Mouse (Mus musculus) left cerebral cortex, adult 11 months (tissue): ENCODE measurements around the gene Cabin1.

Experiments used
- DNase-seq: peaks from one replicate; pipeline ENCODE4 v3.0.0; 2022; ENCODE audit warnings: low spot score

Cabin1 gene

GRCm38 (mm10) chr10:75766856-75767255 lies 2.7 kb upstream of the Cabin1 start:
- no peak for DNase-seq

GRCm38 (mm10) chr10:75764519-75765473 lies 655 bp upstream of the Cabin1 start:
- DNase-seq = no peak

GRCm38 (mm10) chr10:75762413-75762812 lies 1.7 kb downstream of the Cabin1 start:
- no peak for DNase-seq

GRCm38 (mm10) chr10:75760311-75760710 lies 3.8 kb downstream of the Cabin1 start:
- no peak for DNase-seq

GRCm38 (mm10) chr10:75756719-75757118 lies 7.4 kb downstream of the Cabin1 start:
- DNase-seq = no peak

- DNase-seq = peak; percentile 73
Measured at GRCm38 (mm10) chr10:75744017-75744416, 20.1 kb downstream of the Cabin1 start.

- DNase-seq = peak; percentile 62
Measured at GRCm38 (mm10) chr10:75743369-75743768, 20.8 kb downstream of the Cabin1 start.

GRCm38 (mm10) chr10:75740866-75741265 lies 23.3 kb downstream of the Cabin1 start:
- DNase-seq = no peak

- DNase-seq = no peak
Measured at GRCm38 (mm10) chr10:75725449-75725848, 38.7 kb downstream of the Cabin1 start.

GRCm38 (mm10) chr10:75720215-75720614 lies 43.9 kb downstream of the Cabin1 start:
- DNase-seq = no peak

GRCm38 (mm10) chr10:75714795-75715194 lies 49.3 kb downstream of the Cabin1 start:
- no peak for DNase-seq

GRCm38 (mm10) chr10:75713026-75713425 lies 51.1 kb downstream of the Cabin1 start:
- no peak for DNase-seq

- no peak for DNase-seq
Measured at GRCm38 (mm10) chr10:75710210-75710609, 53.9 kb downstream of the Cabin1 start.

GRCm38 (mm10) chr10:75709261-75709660 lies 54.9 kb downstream of the Cabin1 start:
- DNase-seq = no peak

- DNase-seq = no peak
Measured at GRCm38 (mm10) chr10:75708633-75708992, 55.5 kb downstream of the Cabin1 start.

- DNase-seq = no peak
Measured at GRCm38 (mm10) chr10:75707901-75708632, 56.1 kb downstream of the Cabin1 start.

- DNase-seq = no peak
Measured at GRCm38 (mm10) chr10:75706632-75707216, 57.4 kb downstream of the Cabin1 start.

- DNase-seq = no peak
Measured at GRCm38 (mm10) chr10:75705681-75706400, 58.3 kb downstream of the Cabin1 start.

- DNase-seq = peak; percentile 93
Measured at GRCm38 (mm10) chr10:75704212-75705185, 59.6 kb downstream of the Cabin1 start.

- DNase-seq = no peak
Measured at GRCm38 (mm10) chr10:75703504-75703903, 60.6 kb downstream of the Cabin1 start.

- no peak for DNase-seq
Measured at GRCm38 (mm10) chr10:75702494-75702893, 61.6 kb downstream of the Cabin1 start.
